Mouse (Mus musculus) C2C12 (cell line): ENCODE measurements around the gene 4930449I24Rik. TPM values are rescaled to one million over a fixed set of nuclear protein-coding genes. Genes with fewer than 3 reads are reported as not detected.
"Not testable (repeated sequence)": the region's sequence is repeated elsewhere in the genome, so short reads cannot be mapped to it uniquely, and the experiment has no call there.

Experiments used
- H3K27me3 ChIP-seq: one replicate; pipeline ENCODE4 v1.6.1; 2011; ENCODE audit not compliant: control insufficient read depth, insufficient read depth, insufficient read length
- H3K36me3 ChIP-seq: one replicate; pipeline ENCODE4 v1.6.1; 2011; ENCODE audit not compliant: control insufficient read depth, insufficient read depth
- H3K4me3 ChIP-seq: one replicate; pipeline ENCODE4 v1.5.1; 2011; ENCODE audit warnings: mild to moderate bottlenecking, control low read depth; ENCODE audit not compliant: poor library complexity, insufficient read depth, severe bottlenecking
- H3K79me2 ChIP-seq: one replicate; pipeline ENCODE4 v1.6.1; 2011; ENCODE audit not compliant: control insufficient read depth, insufficient read depth
- H3K79me3 ChIP-seq: one replicate; pipeline ENCODE4 v1.6.1; 2011; ENCODE audit warnings: low read depth, control low read depth
- H3ac ChIP-seq: one replicate; pipeline ENCODE3; 2011; ENCODE audit warnings: low read depth; ENCODE audit not compliant: control insufficient read depth, insufficient read length
- CEBPB ChIP-seq: IDR thresholded peaks from one replicate; pipeline ENCODE4 v1.6.1; 2011; ENCODE audit warnings: low read depth, mild to moderate bottlenecking, control low read depth, moderate library complexity
- CTCF ChIP-seq: IDR thresholded peaks from one replicate; pipeline ENCODE4 v1.5.1; 2011; ENCODE audit not compliant: control insufficient read depth, insufficient read depth, insufficient read length
- FOSL1 ChIP-seq: IDR thresholded peaks from one replicate; pipeline ENCODE4 v1.8.0; 2011; ENCODE audit warnings: mild to moderate bottlenecking, low read length; ENCODE audit not compliant: poor library complexity, insufficient read depth, severe bottlenecking
- MAX ChIP-seq: IDR thresholded peaks from one replicate; pipeline ENCODE4 v1.6.1; 2011; ENCODE audit warnings: mild to moderate bottlenecking, control low read depth
- MYOD1 ChIP-seq: IDR thresholded peaks from one replicate; pipeline ENCODE4 v1.6.1; 2011; ENCODE audit warnings: low read depth; ENCODE audit not compliant: control insufficient read depth, insufficient read length
- MYOG ChIP-seq: IDR thresholded peaks from one replicate; pipeline ENCODE4 v1.6.1; 2011; ENCODE audit not compliant: control insufficient read depth, insufficient read length; ENCODE audit errors: extremely low read depth
- USF1 ChIP-seq: IDR thresholded peaks from one replicate; pipeline ENCODE4 v1.6.1; 2011; ENCODE audit warnings: low read depth, mild to moderate bottlenecking, control low read depth, moderate library complexity
- polyA plus RNA-seq: library from polyadenylated mRNA; unstranded; fragments of >200 nt; fragmentation: generic; extraction: Trizol; gene quantifications from one replicate; pipeline ENCODE4 v1.2.1, GENCODE M21; 2012; ENCODE audit warnings: missing spikeins

Gene 4930449I24Rik
- polyA plus RNA-seq, 1 experiment = not detected

GRCm38 (mm10) chr5:146471311-146471710 lies 30.9 kb upstream of the 4930449I24Rik start:
- Histone ChIP-seq H3K4me3 (no peak overlapping the region), H3K36me3 (no peaks in the 10 kb centered on the region), H3K79me3 (no peaks in the 10 kb centered on the region), H3K79me2 (no peaks in the 10 kb centered on the region), H3K27me3 (no peaks in the 10 kb centered on the region), H3ac (no peak overlapping the region)
- no peak for TF ChIP-seq FOSL1
- TF ChIP-seq MAX = no peak
- TF ChIP-seq USF1 = no peak
- no peak for TF ChIP-seq MYOG

- H3K79me2 ChIP-seq = no peaks in the 10 kb centered on the region
- H3K79me3 ChIP-seq = no peaks in the 10 kb centered on the region
- no peaks in the 10 kb centered on the region for H3K36me3 ChIP-seq
- H3K27me3 ChIP-seq = no peaks in the 10 kb centered on the region
- no peak overlapping the region for H3ac ChIP-seq
- H3K4me3 ChIP-seq = no peak overlapping the region
- TF ChIP-seq CTCF (no peak), MAX (no peak), USF1 (no peak), MYOD1 (no peak), FOSL1 (no peak), CEBPB (no peak), MYOG (no peak)
Measured at GRCm38 (mm10) chr5:146471821-146472220, 30.4 kb upstream of the 4930449I24Rik start.

- H3K27me3 ChIP-seq, H3ac ChIP-seq, H3K36me3 ChIP-seq, H3K4me3 ChIP-seq, H3K79me3 ChIP-seq, H3K79me2 ChIP-seq: not testable (repeated sequence)
Measured at GRCm38 (mm10) chr5:146479564-146479963, 22.6 kb upstream of the 4930449I24Rik start.

- H3ac ChIP-seq, H3K79me2 ChIP-seq, H3K36me3 ChIP-seq, H3K4me3 ChIP-seq, H3K79me3 ChIP-seq, H3K27me3 ChIP-seq: not testable (repeated sequence)
Measured at GRCm38 (mm10) chr5:146481665-146482064, 20.5 kb upstream of the 4930449I24Rik start, which contains the start of gene Gm6408. TSS of gene Gm6408 (plus strand) at chr5:146481965.

GRCm38 (mm10) chr5:146488959-146489358 lies 13.2 kb upstream of the 4930449I24Rik start:
- H3K79me3 ChIP-seq, H3ac ChIP-seq: not testable (repeated sequence)

GRCm38 (mm10) chr5:146491063-146491462 lies 11.1 kb upstream of the 4930449I24Rik start, which contains the start of gene Gm6370:
TSS of gene Gm6370 (plus strand) at chr5:146491363.
- not testable (repeated sequence) for H3K79me2 ChIP-seq, H3K79me3 ChIP-seq, H3K36me3 ChIP-seq, H3K27me3 ChIP-seq, H3K4me3 ChIP-seq, H3ac ChIP-seq

More at GRCm38 (mm10) chr5:146488959-146489358, 13.2 kb upstream of the 4930449I24Rik start:
- H3K4me3 ChIP-seq, H3K36me3 ChIP-seq, H3K27me3 ChIP-seq, H3K79me2 ChIP-seq: not testable (repeated sequence)

GRCm38 (mm10) chr5:146513823-146514222 lies 11.6 kb downstream of the 4930449I24Rik start, which contains the start of gene Gm3402:
TSS of gene Gm3402 (plus strand) at chr5:146514123.
- H3K36me3 ChIP-seq, H3K4me3 ChIP-seq, H3K79me3 ChIP-seq, H3ac ChIP-seq, H3K79me2 ChIP-seq, H3K27me3 ChIP-seq: not testable (repeated sequence)

- not testable (repeated sequence) for H3K36me3 ChIP-seq, H3K4me3 ChIP-seq, H3K79me3 ChIP-seq, H3K27me3 ChIP-seq, H3K79me2 ChIP-seq, H3ac ChIP-seq
Measured at GRCm38 (mm10) chr5:146525501-146525900, 23.3 kb downstream of the 4930449I24Rik start, which contains the start of gene Gm3404. TSS of gene Gm3404 (plus strand) at chr5:146525801.

GRCm38 (mm10) chr5:146537347-146537746 lies 35.1 kb downstream of the 4930449I24Rik start, which contains the start of gene Gm3409:
TSS of gene Gm3409 (plus strand) at chr5:146537647.
- not testable (repeated sequence) for H3K79me2 ChIP-seq, H3K27me3 ChIP-seq, H3K36me3 ChIP-seq, H3ac ChIP-seq, H3K4me3 ChIP-seq, H3K79me3 ChIP-seq
